Mouse (Mus musculus) hindbrain, embryonic 12.5 days (tissue): Measurements from ENCODE around the gene Cdsn. TPM values are rescaled to one million over a fixed set of nuclear protein-coding genes. Genes with fewer than 3 reads are reported as not detected.
"Not testable (repeated sequence)": the region's sequence is repeated elsewhere in the genome, so short reads cannot be mapped to it uniquely, and the experiment has no call there.

Experiments used
- ATAC-seq: fragments of 200-750 bp; cut with Nextera tagmentation; 2 replicates; pipeline ENCODE4 v1.8.0; 2017; ENCODE audit warnings: moderate TSS enrichment; ENCODE audit not compliant: low FRiP score
- H3K27ac ChIP-seq: fragments of 300-500 bp; sonication (generic); 2 replicates; pipeline ENCODE4 v1.5.1; 2016; ENCODE audit warnings: mild to moderate bottlenecking
- H3K27me3 ChIP-seq: fragments of 300-500 bp; sonication (generic); 2 replicates; pipeline ENCODE4 v1.6.1; 2016; ENCODE audit warnings: mild to moderate bottlenecking
- H3K36me3 ChIP-seq: fragments of 300-500 bp; sonication (generic); 2 replicates; pipeline ENCODE4 v1.6.1; 2016; ENCODE audit warnings: mild to moderate bottlenecking
- H3K4me1 ChIP-seq: fragments of 300-500 bp; sonication (generic); 2 replicates; pipeline ENCODE4 v1.6.1; 2016
- H3K4me2 ChIP-seq: fragments of 300-500 bp; sonication (generic); replicated peaks from 2 replicates; pipeline ENCODE4 v1.6.1; 2016; ENCODE audit warnings: mild to moderate bottlenecking
- H3K4me3 ChIP-seq: fragments of 300-500 bp; sonication (generic); 2 replicates; pipeline ENCODE4 v1.5.1; 2016; ENCODE audit warnings: mild to moderate bottlenecking
- H3K9ac ChIP-seq: fragments of 300-500 bp; sonication (generic); 2 replicates; pipeline ENCODE4 v1.6.1; 2016; ENCODE audit warnings: mild to moderate bottlenecking, moderate library complexity
- H3K9me3 ChIP-seq: fragments of 300-500 bp; sonication (generic); replicated peaks from 2 replicates; pipeline ENCODE4 v1.6.1; 2016; ENCODE audit warnings: mild to moderate bottlenecking
- WGBS: fragments of 180-500 bp; shearing (Covaris S2); methylation state at CpG from one replicate; pipeline ENCODE4 v1.1.7; 2016; 5-methylcytosine and 5-hydroxymethylcytosine counted together
- polyA plus RNA-seq: library from polyadenylated mRNA; unstranded; fragments of >200 nt; fragmentation: Nextera tagmentation; extraction: Ambion mirVana; gene quantifications from 2 replicates; pipeline ENCODE4 v1.2.1, GENCODE M21; 2016

Cdsn gene
- 0.08 and 0.20 TPM in 2 replicates for polyA plus RNA-seq

DNA sequence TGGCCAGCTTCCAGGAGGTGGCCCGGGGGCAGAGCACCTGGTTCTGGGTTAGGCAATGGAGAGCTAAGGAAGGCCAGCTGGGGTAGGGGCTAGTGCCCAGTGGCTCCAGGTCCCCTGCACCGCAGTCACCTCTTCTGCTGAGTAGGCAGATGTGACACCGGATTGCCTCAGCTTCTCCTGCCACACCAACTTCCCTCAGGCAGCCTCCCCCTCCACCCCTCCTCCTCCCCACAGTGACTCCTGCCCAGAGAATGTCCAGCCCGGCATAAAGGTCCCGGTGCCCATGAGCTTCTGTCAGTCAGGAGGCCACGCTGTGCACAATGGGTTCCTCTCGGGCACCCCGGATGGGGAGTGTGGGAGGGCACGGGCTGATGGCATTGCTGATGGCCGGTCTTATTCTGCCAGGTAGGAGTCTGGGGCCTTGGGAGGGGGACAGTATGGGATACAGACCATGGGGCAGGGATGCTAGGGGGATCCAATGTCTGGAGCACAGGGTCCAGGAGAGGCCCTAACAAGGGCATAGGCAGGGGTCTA is at the start of gene Cdsn:
Gene Cdsn (plus strand): TSS at position 248 of the 534 bp plus-strand sequence.
- H3K27ac ChIP-seq = no peak within 1 kb of the TSS
- H3K4me1 ChIP-seq = peaks cover 14% of the 10 kb centered on the region
- no peak for ATAC-seq
- no peak within 1 kb of the TSS for H3K4me2 ChIP-seq
- no peaks in the 10 kb centered on the region for H3K36me3 ChIP-seq
- H3K27me3 ChIP-seq = 0 out of 2 replicates have a peak, but pooled peaks cover 6% of the 10 kb centered on the region
- H3K4me3 ChIP-seq = no peak within 1 kb of the TSS
- no peak within 1 kb of the TSS for H3K9ac ChIP-seq
- H3K9me3 ChIP-seq = no peaks in the 10 kb centered on the region
- WGBS = 72% methylated on average over 10 of the region's 10 CpGs

DNA sequence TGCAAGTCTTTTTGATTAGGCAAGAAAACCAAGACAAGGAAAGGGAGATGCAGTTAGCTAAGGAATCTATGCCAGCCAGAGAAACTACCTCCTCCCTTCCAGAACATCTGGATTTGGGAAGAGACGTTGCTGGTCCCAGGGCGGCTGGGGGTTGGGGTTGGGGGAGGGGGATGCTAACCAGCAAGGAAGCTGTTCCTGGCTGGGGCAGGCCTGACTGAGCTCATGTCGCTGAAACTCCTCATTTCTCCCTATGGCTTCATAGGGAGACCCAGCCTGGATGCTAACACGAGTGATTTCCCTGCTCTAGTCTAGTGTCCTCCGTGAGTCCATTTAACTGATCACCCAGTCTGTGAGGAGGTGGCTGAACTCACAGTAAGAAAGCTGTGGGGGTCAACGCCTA is 49.7 kb upstream of the Cdsn start:
- Histone ChIP-seq H3K36me3 (no peaks in the 10 kb centered on the region), H3K9ac (no peak overlapping the region), H3K4me3 (no peak overlapping the region), H3K27ac (no peak overlapping the region), H3K4me2 (no peak overlapping the region), H3K4me1 (peaks cover 11% of the 10 kb centered on the region; the same call in 1 of the 2 replicates), H3K27me3 (peaks cover 37% of the 10 kb centered on the region), H3K9me3 (no peaks in the 10 kb centered on the region)
- no peak for ATAC-seq
- WGBS = 7% methylated on average over 6 of the region's 6 CpGs

DNA sequence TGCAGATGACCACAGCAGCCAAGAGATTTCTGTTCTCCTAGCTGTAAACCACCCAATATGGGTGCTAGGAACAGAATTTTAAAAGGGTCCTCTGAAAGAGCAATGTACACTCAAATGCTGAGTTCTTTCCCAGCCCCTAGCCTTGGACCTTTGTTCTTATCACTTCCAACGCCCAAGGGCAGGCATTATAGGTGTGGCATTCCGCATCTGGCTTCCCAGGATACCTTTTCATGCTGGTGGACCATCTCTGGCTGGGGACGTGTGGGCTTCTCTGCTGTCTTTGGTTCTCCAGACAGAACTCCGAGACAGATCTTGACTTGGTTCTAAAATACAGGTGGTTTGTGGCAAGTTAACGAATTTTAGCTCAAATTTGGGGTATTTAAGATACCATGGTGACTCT is 49.2 kb upstream of the Cdsn start:
- ATAC-seq = no peak
- no peaks in the 10 kb centered on the region for H3K9me3 ChIP-seq
- WGBS = 42% methylated on average over 5 of the region's 5 CpGs
- H3K36me3 ChIP-seq = no peaks in the 10 kb centered on the region
- H3K9ac ChIP-seq = no peak overlapping the region
- H3K27ac ChIP-seq = no peak overlapping the region
- peaks cover 11% of the 10 kb centered on the region; the same call in 1 of the 2 replicates for H3K4me1 ChIP-seq
- H3K4me2 ChIP-seq = no peak overlapping the region
- H3K27me3 ChIP-seq = peaks cover 43% of the 10 kb centered on the region
- H3K4me3 ChIP-seq = no peak overlapping the region

DNA sequence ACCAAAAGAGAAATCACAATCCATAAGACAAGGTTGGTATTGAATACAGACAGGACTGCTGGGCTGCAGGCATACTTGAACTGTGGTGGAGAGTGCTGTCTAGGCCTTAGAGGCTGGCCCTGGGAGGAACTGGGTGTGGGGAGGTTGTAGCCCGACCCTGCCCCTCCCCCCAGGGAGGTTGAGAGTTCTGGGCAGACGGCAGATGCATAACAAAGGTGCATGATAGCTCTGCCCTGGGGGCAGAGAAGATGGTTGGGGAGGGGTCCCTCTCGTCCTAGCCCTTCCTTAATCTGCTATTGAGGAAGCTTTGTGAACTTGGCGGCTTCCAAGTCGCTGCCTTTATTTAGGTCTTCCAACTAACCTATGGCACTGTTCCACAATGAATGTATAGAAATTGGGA is 48.1 kb upstream of the Cdsn start:
- 19% methylated on average over 5 of the region's 5 CpGs for WGBS
- Histone ChIP-seq H3K4me3 (no peak overlapping the region), H3K4me1 (peaks cover 11% of the 10 kb centered on the region; the same call in 1 of the 2 replicates), H3K27ac (no peak overlapping the region), H3K4me2 (no peak overlapping the region), H3K9me3 (no peaks in the 10 kb centered on the region), H3K36me3 (no peaks in the 10 kb centered on the region), H3K27me3 (peaks cover 46% of the 10 kb centered on the region), H3K9ac (no peak overlapping the region)
- no peak for ATAC-seq

DNA sequence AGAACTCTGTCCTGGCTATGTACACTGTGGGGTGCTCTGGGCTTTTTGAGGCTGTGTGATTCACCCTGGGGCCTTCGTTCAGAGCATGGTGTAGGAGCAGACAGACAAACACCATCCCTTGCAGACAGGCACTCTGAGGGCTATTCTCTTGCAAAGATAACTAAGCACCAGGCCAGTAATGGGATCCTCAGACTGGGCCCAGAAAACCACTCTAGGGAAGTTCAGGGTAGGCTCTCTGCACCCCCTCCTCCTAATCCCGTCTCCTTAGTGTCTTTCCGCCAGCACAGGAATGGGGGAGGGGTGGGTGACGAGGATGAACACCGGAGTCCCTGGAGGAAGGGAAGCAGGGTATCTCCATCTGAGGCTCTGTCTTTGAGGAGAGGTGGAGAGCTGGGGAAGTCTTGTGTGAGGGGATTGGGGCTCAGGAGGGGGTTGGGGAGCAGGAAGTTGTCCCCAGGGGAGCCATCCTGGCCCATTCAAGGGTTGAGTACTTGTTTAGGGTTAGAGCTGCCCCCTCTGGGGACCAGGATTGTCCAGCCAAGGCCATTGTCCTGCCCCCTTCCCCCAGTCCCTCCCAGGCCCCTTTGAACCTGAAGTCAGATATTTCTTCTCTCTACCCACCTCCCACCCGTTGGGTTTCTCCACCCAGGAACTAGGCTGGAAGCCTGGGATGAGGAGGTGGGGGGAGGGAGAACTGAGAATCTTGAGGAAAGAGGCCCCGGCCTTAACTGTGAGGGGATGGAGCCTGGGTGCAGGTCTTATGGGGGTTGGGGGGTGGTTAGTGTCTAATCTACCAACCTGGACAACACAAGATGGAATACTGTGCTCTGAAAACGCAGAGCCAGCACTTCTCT is 47.1 kb upstream of the Cdsn start:
- H3K27me3 ChIP-seq = peaks cover 46% of the 10 kb centered on the region
- H3K4me2 ChIP-seq = no peak overlapping the region
- H3K27ac ChIP-seq = no peak overlapping the region
- ATAC-seq = no peak
- H3K36me3 ChIP-seq = no peaks in the 10 kb centered on the region
- 19% methylated on average over 8 of the region's 8 CpGs for WGBS
- H3K4me3 ChIP-seq = no peak overlapping the region
- H3K4me1 ChIP-seq = peaks cover 11% of the 10 kb centered on the region; the same call in 1 of the 2 replicates
- H3K9ac ChIP-seq = no peak overlapping the region
- H3K9me3 ChIP-seq = no peaks in the 10 kb centered on the region

DNA sequence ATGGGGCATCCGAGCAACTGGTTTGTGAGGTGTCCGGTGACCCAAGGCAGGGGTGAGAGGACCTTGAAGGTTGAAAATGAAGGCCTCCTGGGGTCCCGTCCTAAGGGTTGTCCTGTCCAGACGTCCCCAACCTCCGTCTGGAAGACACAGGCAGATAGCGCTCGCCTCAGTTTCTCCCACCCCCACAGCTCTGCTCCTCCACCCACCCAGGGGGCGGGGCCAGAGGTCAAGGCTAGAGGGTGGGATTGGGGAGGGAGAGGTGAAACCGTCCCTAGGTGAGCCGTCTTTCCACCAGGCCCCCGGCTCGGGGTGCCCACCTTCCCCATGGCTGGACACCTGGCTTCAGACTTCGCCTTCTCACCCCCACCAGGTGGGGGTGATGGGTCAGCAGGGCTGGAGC is 46.2 kb upstream of the Cdsn start, which contains the start of gene Pou5f1:
Gene Pou5f1 (plus strand): TSS at position 243 of the 400 bp plus-strand sequence.
- H3K4me2 ChIP-seq = no peak within 1 kb of the TSS
- WGBS = 23% methylated on average over 13 of the region's 13 CpGs
- H3K36me3 ChIP-seq = no peaks in the 10 kb centered on the region
- no peak within 1 kb of the TSS for H3K9ac ChIP-seq
- H3K9me3 ChIP-seq = no peaks in the 10 kb centered on the region
- H3K4me1 ChIP-seq = peaks cover 11% of the 10 kb centered on the region; the same call in 1 of the 2 replicates
- H3K27ac ChIP-seq = no peak within 1 kb of the TSS
- ATAC-seq = no peak
- H3K4me3 ChIP-seq = no peak within 1 kb of the TSS
- peaks cover 46% of the 10 kb centered on the region for H3K27me3 ChIP-seq

DNA sequence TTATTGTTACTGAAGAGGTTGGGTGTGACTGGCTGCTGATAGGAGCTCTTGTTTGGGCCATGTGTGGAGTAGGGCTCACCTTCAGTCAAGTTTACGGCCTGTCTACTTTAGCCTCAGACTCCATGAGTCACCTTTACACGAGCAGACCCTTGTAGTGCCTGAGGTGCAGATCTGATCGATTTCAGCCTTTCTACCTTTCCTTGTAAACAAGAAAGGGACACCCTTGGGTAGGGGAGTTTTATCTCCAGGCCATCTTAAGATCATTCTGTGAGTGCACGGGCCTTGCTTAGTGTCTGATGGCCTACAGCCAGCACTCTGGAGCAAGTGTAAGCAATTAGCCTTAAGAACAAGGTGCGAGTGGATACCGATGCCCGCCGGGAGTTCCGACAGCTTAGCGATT is 45.0 kb upstream of the Cdsn start:
- no peaks in the 10 kb centered on the region for H3K9me3 ChIP-seq
- no peak overlapping the region for H3K9ac ChIP-seq
- H3K4me2 ChIP-seq = no peak overlapping the region
- ATAC-seq = no peak
- H3K27ac ChIP-seq = no peak overlapping the region
- peaks cover 46% of the 10 kb centered on the region for H3K27me3 ChIP-seq
- H3K4me3 ChIP-seq = no peak overlapping the region
- 16% methylated on average over 10 of the region's 10 CpGs for WGBS
- no peaks in the 10 kb centered on the region for H3K36me3 ChIP-seq
- peaks cover 11% of the 10 kb centered on the region; the same call in 1 of the 2 replicates for H3K4me1 ChIP-seq

DNA sequence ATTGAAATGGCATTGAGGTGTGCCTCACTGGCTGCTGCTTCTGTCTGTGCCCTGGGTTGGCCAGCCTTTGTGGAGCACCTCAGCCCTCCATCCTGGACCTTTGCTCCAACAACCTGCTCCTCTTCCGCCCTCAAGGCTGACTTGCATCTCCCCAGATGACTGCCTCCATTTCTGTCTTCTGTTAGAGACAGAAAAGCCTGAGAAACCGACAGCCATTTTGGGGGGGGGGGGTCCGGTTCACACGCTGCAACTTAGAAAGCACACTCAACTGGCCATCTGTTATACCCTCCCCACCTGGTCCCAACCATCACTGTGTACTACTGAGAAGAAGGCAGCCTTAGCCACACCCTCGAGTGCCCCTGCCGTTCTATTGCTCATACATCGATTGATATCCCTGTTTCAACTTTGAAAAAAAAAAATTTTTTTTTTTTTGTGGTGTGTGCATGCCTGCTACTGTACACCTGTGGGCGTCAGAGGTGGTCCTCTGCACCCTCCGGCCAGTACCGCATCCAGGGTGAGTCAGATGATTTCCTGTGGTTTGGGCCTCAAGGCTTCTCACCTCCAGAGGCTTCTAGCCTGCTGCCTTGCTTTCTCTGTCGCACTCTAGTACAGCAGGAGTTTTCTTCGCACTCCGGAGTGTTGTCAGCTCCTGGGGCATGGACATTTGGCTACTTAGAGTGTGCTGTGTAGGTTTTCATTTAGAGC is 44.2 kb upstream of the Cdsn start:
- no peak overlapping the region for H3K4me3 ChIP-seq
- H3K4me2 ChIP-seq = no peak overlapping the region
- no peak for ATAC-seq
- 0 out of 2 replicates have a peak, but pooled peaks cover 5% of the 10 kb centered on the region for H3K4me1 ChIP-seq
- no peak overlapping the region for H3K27ac ChIP-seq
- H3K27me3 ChIP-seq = peaks cover 46% of the 10 kb centered on the region
- 30% methylated on average over 13 of the region's 13 CpGs for WGBS
- H3K9me3 ChIP-seq = no peaks in the 10 kb centered on the region
- no peak overlapping the region for H3K9ac ChIP-seq
- no peaks in the 10 kb centered on the region for H3K36me3 ChIP-seq

DNA sequence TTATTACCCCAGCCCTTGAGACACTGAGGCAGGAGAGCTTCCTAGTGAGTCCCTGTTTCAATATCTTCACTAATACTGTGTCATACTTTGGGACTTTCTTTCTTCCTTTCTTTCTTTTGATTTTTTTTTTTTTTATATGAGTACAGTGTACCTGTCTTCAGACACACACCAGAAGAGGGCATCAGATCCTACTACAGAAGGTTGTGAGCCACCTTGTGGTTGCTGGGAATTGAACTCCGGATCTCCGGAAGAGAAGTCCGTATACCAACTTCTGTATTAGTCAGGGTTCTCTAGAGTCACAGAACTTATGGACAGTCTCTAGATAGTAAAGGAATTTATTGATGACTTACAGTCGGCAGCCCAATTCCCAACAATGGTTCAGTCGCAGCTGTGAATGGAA is 43.6 kb upstream of the Cdsn start:
- not testable (repeated sequence) for ATAC-seq, H3K4me1 ChIP-seq, H3K4me3 ChIP-seq, H3K27ac ChIP-seq, H3K9ac ChIP-seq, H3K9me3 ChIP-seq, H3K36me3 ChIP-seq, H3K4me2 ChIP-seq
- H3K27me3 ChIP-seq = peaks cover 46% of the 10 kb centered on the region
- WGBS = 63% methylated on average over 5 of the region's 5 CpGs

DNA sequence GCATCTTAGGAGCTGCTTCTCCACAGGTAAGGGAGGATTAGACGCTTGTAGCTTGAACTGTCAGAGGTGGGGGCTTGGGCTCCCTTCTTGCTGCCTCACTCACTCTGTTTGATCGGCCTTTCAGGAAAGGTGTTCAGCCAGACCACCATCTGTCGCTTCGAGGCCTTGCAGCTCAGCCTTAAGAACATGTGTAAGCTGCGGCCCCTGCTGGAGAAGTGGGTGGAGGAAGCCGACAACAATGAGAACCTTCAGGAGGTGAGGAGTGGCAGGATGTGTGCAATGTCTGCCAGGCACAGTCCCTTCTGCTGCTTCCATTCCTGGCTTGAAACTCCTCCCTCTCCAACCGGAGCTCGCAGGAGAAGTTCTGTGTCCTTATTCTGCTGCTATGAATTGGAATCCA is 42.6 kb upstream of the Cdsn start:
- H3K27me3 ChIP-seq = peaks cover 38% of the 10 kb centered on the region
- no peak overlapping the region for H3K4me3 ChIP-seq
- H3K4me1 ChIP-seq = peaks cover 7% of the 10 kb centered on the region
- H3K27ac ChIP-seq = no peak overlapping the region
- no peak for ATAC-seq
- no peak overlapping the region for H3K4me2 ChIP-seq
- H3K36me3 ChIP-seq = no peaks in the 10 kb centered on the region
- H3K9me3 ChIP-seq = no peaks in the 10 kb centered on the region
- no peak overlapping the region for H3K9ac ChIP-seq
- WGBS = 40% methylated on average over 8 of the region's 8 CpGs

DNA sequence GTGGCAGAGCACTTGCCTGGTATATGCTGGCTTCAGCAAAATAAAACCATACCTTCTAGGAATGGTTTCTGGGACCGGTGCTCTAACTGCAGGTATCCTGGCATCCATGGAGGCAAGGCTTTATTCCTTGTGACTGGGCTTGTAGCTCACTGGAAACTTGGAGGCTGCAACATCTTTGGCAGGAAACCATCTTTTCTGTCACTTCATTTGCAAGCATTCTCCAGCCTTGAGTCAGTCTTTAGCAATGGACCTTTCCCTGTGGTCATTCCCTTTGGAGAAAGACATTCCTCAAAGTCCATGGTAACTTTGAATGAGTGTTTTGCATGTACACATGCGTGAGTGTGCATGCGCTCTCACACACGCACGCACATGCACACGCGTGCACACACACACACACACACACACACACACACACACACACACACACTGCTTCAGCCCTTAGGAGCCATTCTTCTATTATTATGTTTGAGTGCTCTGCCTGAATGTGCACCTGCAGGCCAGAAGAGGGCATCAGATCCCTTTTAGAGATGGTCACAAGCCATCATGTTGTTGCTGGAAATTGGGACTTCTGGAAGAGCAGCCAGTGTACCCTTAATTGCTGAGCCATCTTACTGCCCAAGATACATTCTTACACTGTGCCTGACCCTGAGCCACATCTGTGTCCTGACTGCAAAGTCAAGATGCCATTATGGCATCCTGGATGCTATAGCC is 38.9 kb upstream of the Cdsn start:
- peaks cover 29% of the 10 kb centered on the region for H3K4me1 ChIP-seq
- H3K9me3 ChIP-seq = no peaks in the 10 kb centered on the region
- no peak overlapping the region for H3K4me2 ChIP-seq
- no peak overlapping the region for H3K4me3 ChIP-seq
- no peak for ATAC-seq
- H3K36me3 ChIP-seq = no peaks in the 10 kb centered on the region
- no peak overlapping the region; the same call in 1 of the 2 replicates for H3K27ac ChIP-seq
- H3K9ac ChIP-seq = no peak overlapping the region
- H3K27me3 ChIP-seq = peaks cover 6% of the 10 kb centered on the region
- 87% methylated on average over 7 of the region's 7 CpGs for WGBS

DNA sequence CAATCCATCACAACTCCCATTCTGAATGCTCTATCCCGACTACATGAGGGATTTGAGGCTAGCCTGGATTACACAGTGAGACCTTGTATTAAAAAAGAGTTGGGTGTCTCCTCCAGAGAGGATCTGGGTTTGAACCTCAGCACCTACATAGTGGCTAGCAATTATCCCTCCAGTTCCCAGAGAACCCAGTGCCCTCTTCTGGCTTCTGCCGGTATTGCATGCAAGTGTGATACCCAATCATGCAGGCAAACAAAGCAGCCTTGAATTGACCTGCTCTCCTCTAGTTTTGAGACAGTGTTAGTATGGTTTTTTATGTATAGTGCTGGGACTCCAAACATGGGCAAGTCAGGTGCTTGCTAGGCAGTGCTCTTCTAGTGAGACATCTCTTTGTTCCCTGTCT is 38.0 kb upstream of the Cdsn start:
- peaks cover 32% of the 10 kb centered on the region for H3K4me1 ChIP-seq
- WGBS = 18% methylated on average over 2 of the region's 2 CpGs
- H3K27ac ChIP-seq = no peak overlapping the region; the same call in 1 of the 2 replicates
- H3K9ac ChIP-seq = no peak overlapping the region
- ATAC-seq = no peak
- peaks cover 5% of the 10 kb centered on the region; the same call in 1 of the 2 replicates for H3K27me3 ChIP-seq
- 0 out of 2 replicates have a peak overlapping the region, but pooled peaks have one; percentile 77 for H3K4me2 ChIP-seq
- no peak overlapping the region for H3K4me3 ChIP-seq
- no peaks in the 10 kb centered on the region for H3K9me3 ChIP-seq
- H3K36me3 ChIP-seq = no peaks in the 10 kb centered on the region
